Mouse (Mus musculus) layer of hippocampus, adult 8-10 months (tissue): ENCODE measurements at regions not wholly inside any gene's neighbourhood (a gene's known extent, or its start where the extent isn't known, plus 50 kb on each side); places are given as distances from the start of the nearest gene placed in this dataset.
"Not testable (repeated sequence)": the region's sequence is repeated elsewhere in the genome, so short reads cannot be mapped to it uniquely, and the experiment has no call there.

Experiments
- DNase-seq, 2 experiments: peaks; one replicate each; pipeline ENCODE4 v3.0.0; 2022; ENCODE audit warnings: low spot score in 2 of 2

GRCm38 (mm10) chr4:4708261-4708660 is 84.9 kb downstream of the Impad1 start:
- peak; percentile 15 to 43 for DNase-seq

- no peak for DNase-seq
Measured at GRCm38 (mm10) chr4:4699102-4699501, 94.1 kb downstream of the Impad1 start.

- DNase-seq: no peak
Measured at GRCm38 (mm10) chr4:4695413-4695812, 97.7 kb downstream of the Impad1 start.

GRCm38 (mm10) chr4:4686920-4687319 is 106.2 kb downstream of the Impad1 start:
- no peak for DNase-seq

GRCm38 (mm10) chr4:4674607-4675006 is 118.5 kb downstream of the Impad1 start:
- no peak for DNase-seq

- DNase-seq: no peak
Measured at GRCm38 (mm10) chr4:4650251-4650650, 142.9 kb downstream of the Impad1 start.

- DNase-seq: no peak
Measured at GRCm38 (mm10) chr4:4645264-4645663, 147.9 kb downstream of the Impad1 start.

GRCm38 (mm10) chr4:4636258-4636657 is 156.9 kb downstream of the Impad1 start:
- DNase-seq: no peak

GRCm38 (mm10) chr4:4635856-4636255 is 157.3 kb downstream of the Impad1 start:
- no peak for DNase-seq

- DNase-seq: no peak
Measured at GRCm38 (mm10) chr4:4635338-4635737, 157.8 kb downstream of the Impad1 start.

GRCm38 (mm10) chr4:4634646-4635045 is 158.5 kb downstream of the Impad1 start:
- DNase-seq: no peak

GRCm38 (mm10) chr4:4630750-4631149 is 162.4 kb downstream of the Impad1 start:
- no peak for DNase-seq

- no peak for DNase-seq
Measured at GRCm38 (mm10) chr4:4629251-4629650, 163.9 kb downstream of the Impad1 start.

- no peak for DNase-seq
Measured at GRCm38 (mm10) chr4:4623840-4624239, 169.3 kb downstream of the Impad1 start.

GRCm38 (mm10) chr4:4620135-4620534 is 173.0 kb downstream of the Impad1 start:
- DNase-seq: not testable (repeated sequence)

- DNase-seq: no peak
Measured at GRCm38 (mm10) chr4:4614577-4614976, 178.6 kb downstream of the Impad1 start.
